Mouse (Mus musculus) megakaryocyte progenitor cell, adult 5-6 weeks (primary cell): ENCODE results near the gene B230217C12Rik. TPM values are rescaled to one million over a fixed set of nuclear protein-coding genes. Genes with fewer than 3 reads are reported as not detected.

Experiments used
- ATAC-seq: replicated peaks from 2 replicates; pipeline ENCODE4 v1.8.0; 2016; ENCODE audit warnings: mild to moderate bottlenecking, moderate TSS enrichment, inconsistent platforms; ENCODE audit not compliant: poor library complexity
- total RNA-seq, 2 experiments: library from RNA; stranded (forward) in 1 of 2; stranded (reverse) in 1 of 2; fragments of 157-497, 149-512 nt in 1 of 2; fragments of 200-1000 nt in 1 of 2; gene quantifications; 2 replicates each; pipeline versions ENCODE4 v1.2.3 to v1.2.4; 2015 to 2017

The B230217C12Rik gene
- total RNA-seq (2015) (2.1 and 3.8 TPM in 2 replicates), total RNA-seq (2017) (0.17 TPM in 2 replicates)

DNA sequence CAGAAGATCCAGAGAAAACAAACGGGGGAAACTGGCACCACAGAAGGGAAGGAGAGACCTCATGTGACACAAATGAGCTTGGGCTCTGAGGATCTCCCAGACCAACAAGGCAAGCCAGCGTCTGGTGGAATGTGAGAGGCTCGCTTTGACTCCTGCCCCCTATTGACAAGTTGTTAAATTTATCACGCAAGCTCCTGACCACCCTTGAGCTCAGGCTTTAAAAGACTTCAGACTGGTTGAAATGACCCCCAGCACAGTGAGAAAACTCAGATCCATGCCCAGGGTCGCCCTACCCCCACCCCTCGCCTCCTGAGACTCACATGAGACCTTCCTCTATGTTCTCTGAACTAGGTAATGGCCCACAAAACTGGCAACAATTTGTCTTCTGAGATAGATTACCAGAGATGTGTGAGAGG lies at the start of gene B230217C12Rik:
Gene B230217C12Rik, plus strand, starts transcription at position 242 of the 416 bp plus-strand sequence.
- ATAC-seq: peak; percentile 48; the same call in 1 of the 2 replicates

DNA sequence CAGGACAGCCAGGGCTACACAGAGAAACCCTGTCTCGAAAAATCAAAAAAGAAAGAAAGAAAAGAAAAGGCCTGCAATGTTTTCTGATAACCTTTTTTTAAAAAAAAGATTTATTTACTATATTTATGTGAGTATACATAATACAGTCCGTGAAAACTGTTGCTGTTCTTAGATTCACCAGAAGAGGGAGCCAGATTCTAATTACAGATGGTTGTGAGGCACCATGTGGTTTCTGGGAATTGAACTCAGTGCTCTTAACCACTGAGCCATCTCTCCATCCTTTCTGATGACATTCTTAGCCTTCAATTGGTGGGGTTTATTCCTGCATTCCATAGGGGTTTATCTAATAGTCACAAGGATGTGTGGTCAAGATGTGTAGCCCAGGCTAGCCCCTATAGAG lies 47.4 kb upstream of the B230217C12Rik start:
- ATAC-seq: peak; percentile 79

GRCm38 (mm10) chr11:97796910-97797309 lies 43.7 kb upstream of the B230217C12Rik start:
- peak; percentile 20; the same call in 1 of the 2 replicates for ATAC-seq

DNA sequence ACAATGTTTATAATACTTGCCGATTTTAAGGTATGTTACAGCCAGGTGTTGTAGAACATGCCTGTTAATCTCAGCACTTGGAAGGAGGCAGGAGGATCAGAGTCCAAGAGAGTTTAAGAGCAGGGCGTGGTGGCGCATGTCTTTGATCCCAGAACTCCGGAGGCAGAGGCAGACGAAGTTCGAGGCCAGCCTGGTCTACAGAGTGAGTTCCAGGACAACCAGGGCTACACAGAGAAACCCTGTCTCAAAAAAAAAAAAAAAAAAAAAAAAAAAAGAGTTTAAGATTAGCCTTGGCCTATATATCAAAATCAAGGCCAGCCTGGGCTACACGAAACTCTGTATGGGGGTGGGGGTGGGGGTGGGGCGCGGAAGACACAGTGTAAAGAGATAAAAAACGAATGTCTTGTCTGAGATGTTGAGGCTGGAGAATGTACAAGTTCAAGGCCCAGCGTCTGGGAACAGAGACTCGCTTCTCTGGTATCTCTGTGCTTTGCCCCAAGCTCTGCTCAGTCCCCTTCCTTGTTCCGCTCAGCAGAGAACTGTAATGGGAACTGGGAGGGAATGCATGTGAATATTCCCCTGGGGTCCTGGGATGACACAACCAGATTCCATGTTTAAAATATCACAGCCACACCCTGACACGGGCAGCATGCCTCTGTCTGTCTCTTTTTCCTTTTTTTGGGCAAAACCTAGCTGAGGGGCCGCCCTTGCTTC lies 43.1 kb upstream of the B230217C12Rik start:
- ATAC-seq: no peak

- ATAC-seq: no peak
Observed at GRCm38 (mm10) chr11:97798083-97798435, 42.5 kb upstream of the B230217C12Rik start.

GRCm38 (mm10) chr11:97798782-97799145 lies 41.8 kb upstream of the B230217C12Rik start, which contains the start of gene Lasp1:
Gene Lasp1 (plus strand): TSS chr11:97799000.
- ATAC-seq: 0 out of 2 replicates have a peak, but pooled peaks have one; percentile 27

- peak; percentile 58 for ATAC-seq
Observed at GRCm38 (mm10) chr11:97799146-97799993, 41.2 kb upstream of the B230217C12Rik start.

GRCm38 (mm10) chr11:97799994-97800690 lies 40.4 kb upstream of the B230217C12Rik start:
- peak; percentile 64 for ATAC-seq

DNA sequence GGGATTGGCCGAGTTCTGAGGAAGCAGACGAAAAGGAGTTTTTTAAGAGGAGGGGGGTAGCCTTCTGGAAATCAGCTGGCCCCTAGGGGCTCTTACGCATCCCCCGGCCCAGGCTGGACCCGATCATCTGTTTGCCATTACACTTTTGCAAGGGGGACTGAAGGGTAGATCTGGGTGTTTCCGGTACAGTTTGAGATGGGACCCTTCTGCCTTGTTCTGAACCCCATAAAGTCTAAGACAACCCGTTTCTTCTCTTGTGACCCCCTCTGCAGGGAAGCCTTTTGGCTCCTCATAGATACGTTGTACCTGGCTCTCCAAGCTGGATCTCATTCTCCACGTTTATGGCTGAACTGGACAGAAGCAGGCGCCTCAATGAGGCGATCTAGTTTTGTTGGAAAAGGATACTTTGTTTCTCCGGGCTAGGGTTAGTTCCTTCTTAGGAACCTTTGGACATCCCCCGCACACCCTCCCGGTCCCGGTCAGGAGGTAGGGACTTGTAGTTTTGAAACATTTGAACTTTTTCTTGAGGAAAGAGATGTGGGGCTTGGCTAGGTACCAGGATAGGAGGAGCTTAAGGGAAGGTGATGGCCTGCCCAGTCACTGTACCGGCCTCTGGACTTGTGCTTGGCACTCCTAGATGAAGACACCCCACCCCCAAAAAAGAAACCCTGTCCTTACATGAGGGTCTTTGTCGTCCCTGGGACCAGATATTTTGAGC lies 39.7 kb upstream of the B230217C12Rik start:
- ATAC-seq: no peak

- no peak for ATAC-seq
Observed at GRCm38 (mm10) chr11:97801409-97802193, 39.0 kb upstream of the B230217C12Rik start.

- no peak for ATAC-seq
Observed at GRCm38 (mm10) chr11:97802194-97802470, 38.4 kb upstream of the B230217C12Rik start.

DNA sequence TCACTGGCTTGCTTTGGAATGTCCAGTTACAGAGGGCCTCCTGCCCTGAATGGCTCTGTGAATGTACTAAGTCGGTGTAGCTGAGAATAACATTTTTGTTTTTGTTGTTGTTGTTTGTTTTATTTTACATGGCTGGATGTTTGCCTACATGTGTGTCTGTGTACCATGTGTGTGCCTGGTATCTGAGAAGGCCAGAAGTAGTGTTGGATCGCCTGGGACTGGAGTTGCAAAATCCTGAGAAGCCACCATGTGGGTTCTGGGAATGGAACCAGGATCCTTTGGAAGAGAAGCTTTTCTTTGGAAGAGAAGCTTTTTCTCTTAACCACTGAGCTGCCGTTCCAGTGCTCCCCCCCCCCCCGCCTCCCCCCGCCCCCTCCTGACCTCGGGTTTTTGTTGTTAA lies 38.1 kb upstream of the B230217C12Rik start:
- no peak for ATAC-seq

DNA sequence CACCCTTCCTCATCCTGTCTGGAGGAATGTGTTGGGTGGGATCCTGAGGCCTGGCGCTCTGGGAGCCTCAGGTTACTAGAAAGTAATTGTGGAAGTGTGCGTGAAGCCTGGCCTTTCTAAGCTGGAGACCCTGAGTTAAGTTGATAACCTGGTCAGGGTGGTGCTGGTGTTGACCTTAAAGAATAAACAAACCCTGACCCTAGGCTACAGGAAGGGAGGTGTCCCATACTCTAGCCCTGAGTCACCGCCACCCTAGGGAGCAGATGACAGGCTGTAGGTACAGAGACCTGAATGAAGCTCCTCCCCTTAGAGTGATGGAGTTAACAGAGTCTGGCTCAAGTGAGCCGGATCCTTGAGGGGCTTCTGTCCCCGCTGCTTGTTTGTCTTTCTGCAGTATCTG lies 36.7 kb upstream of the B230217C12Rik start:
- no peak for ATAC-seq

GRCm38 (mm10) chr11:97804841-97805661 lies 35.5 kb upstream of the B230217C12Rik start:
- no peak for ATAC-seq

- ATAC-seq: no peak
Observed at GRCm38 (mm10) chr11:97805662-97806612, 34.6 kb upstream of the B230217C12Rik start.

DNA sequence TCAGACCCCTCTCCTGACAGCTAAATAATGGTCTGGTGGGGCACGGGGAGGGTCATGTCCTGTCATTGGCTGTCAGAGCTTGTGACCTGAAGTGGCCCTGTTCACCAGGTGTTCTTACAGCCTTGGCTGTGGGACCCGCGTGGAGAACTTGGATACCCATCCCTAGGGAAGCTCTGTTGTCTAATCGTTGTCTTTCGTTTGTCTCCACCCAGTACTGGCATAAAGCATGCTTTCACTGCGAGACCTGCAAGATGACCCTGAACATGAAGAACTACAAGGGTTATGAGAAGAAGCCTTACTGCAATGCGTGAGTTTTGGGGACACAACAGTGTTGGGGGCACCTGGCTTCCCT lies 34.0 kb upstream of the B230217C12Rik start:
- no peak for ATAC-seq

DNA sequence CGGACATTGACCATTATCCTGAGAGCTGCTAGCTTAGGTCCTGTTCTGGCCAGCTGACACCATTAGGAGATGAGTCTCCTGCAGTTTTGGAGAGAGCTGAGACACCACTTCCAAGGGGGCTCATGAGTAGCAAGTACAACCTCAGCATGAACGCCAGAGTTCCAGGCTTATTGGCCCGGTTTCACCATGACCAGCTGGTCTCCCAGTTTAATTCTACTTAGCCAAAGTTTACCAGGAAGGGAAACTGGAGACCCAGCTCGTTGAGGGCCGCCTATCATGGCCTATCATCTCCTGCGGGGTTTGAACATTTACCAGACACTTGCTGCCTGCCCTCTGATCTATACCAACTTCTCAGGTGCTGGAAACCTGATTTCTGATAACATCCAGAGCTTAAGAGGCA lies 33.0 kb upstream of the B230217C12Rik start:
- ATAC-seq: no peak

DNA sequence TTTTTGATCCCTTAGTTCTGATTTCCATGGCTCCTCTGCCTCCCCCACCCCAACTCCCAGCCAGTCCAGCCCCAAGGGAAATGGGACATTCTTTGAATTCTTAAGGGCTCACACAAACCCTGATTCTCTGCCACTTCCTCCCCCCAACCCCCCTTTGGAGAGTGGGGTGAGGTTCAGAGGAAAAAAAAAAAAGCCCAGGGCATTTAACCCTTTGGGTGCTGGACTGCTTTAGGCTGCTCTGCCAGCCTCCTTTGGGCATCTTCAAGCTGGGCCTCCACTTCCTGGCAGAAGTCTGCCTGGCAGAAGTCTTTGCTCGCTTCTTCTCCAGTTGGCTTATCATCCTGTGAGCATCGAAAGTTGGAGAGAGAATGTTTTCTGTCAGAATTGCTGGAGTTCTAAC lies 32.5 kb upstream of the B230217C12Rik start:
- ATAC-seq: no peak
